Mouse (Mus musculus) retina, postnatal 1 day (tissue): Measurements from ENCODE around the gene Gm11127.
A peak's percentile ranks its signal among the peaks of the same experiment; 100 is the strongest.
"Not testable (repeated sequence)": the region's sequence is repeated elsewhere in the genome, so short reads cannot be mapped to it uniquely, and the experiment has no call there.

Experiments
- DNase-seq: peaks from one replicate; pipeline ENCODE4 v3.0.0-alpha.2; 2012

Gene Gm11127

DNA sequence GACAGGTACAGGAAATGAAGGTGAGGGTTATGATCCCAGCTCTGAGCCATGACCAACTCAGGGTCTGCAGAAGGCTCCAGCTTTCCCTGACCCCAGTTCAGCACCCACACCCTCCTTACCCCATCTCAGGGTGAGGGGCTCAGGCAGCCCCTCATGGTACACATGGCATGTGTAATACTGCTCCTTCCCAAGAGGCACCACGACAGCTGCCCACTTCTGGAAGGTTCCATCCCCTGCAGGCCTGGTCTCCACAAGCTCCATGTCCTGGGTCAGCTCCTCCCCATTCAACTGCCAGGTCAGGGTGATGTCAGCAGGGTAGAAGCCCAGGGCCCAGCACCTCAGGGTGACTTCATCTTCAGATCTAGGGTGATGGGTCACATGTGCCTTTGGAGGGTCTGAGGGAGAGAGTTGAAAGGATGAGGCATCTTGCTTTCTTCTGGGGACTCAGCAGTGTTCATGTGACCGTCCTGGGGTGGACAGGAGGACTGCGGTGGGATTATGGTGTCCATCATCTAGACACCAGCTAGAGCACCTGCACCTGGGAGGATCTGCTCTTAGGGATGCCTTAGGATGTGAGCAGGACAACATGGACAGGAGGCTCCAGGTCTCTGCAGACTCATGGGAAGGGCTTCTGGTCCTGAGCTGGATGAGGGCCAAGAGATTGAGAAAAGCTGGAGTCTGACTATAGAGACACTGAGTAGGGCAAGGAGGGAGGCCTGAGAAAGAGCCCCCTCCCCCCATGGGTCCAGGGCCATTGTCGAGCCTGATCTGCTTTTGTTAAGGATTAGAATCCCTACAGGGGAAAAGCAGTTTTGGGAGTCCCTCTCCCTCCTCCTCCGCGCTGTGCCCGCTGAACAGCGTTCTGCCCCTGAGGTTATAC is 27.2 kb downstream of the Gm11127 start:
- DNase-seq, result peak; percentile 28

GRCm38 (mm10) chr17:36030046-36030702 is 28.0 kb downstream of the Gm11127 start:
- not testable (repeated sequence) for DNase-seq

GRCm38 (mm10) chr17:36028879-36029619 is 29.1 kb downstream of the Gm11127 start:
- DNase-seq, result no peak

DNA sequence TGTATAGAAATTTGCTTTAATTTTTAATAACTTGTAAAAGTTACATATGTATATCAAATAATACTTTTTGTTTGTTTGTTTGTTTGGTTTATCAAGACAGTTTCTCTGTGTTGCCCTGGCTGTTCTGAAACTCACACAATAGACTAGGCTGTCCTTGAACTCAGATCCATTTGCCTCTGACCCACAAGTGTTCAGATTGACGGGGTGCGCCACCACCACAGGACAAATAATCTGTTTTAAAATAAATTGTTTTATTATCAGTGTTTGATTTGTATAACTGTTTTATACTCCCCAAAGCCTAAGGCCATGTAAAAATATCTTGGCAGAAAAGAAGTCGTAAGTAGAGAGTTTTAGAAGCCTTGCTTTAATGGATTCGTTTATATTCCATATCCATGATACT is 30.5 kb downstream of the Gm11127 start:
- no peak for DNase-seq

GRCm38 (mm10) chr17:36025901-36026300 is 32.3 kb downstream of the Gm11127 start:
- DNase-seq, result no peak

DNA sequence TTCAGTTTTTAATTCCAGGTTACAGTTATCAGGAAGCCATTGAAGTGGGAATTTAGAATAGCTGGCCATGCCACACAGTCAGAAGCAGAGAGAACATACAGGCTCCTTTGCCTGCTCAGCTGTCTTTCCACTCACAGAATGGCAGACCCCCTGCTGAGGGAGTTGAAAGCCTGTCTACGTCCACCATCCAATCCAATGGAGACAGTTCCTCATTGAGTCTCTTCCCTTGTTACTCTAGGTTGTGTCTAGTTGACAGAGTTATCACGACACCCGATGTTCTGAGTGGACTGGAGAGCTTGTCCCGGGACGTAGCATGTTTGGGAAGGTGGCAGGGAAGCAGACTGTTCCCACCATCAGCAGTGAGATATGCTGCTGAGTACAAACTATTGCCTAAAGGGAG is 33.0 kb downstream of the Gm11127 start:
- peak; percentile 25 for DNase-seq

DNA sequence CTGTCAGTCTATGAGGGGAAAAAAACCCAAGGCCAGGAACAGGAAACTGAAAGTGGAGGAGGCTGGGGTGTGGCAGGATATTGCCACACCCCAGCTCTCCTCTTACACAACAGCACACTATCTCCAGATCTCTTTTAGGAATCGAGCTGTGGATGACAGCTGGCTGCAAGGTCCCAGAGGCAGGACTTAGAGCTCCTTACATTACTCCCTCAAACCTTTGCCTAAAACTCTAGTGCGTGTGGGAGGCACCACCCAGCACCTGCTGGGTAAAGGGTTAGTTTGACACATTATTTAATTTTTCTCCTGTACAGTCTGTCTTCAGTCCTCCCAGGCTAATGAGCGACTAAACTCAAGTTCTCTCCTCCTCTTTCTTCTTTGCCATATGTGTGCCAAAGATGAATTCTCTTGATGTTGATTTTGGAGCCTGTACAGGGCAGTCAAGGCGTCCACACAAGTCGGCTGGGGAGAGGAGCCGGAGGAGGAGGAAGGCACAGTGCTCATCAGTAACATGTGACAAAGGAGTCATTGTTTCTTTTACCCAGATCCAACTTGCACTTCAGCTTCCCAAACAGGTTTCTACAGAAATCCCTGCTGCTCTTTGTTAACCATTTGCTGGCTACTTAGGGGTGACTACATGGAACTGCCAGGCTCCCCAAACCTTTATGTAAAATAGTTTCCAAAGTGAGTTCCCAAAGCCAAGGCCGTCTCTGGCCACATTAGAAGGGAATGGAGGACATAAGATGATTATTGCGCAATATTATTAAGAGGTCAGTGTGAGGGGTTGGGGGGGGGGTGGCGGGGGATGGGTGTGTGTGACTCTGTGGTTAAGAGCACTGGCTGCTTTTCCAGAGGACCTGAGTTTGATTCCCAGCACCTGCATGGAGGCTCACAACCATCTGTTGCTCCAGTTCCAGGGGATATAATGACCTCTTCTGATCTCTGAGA is 34.2 kb downstream of the Gm11127 start:
- DNase-seq, result no peak

- DNase-seq, result no peak
Measured at GRCm38 (mm10) chr17:36022922-36023321, 35.2 kb downstream of the Gm11127 start.

GRCm38 (mm10) chr17:36022098-36022497 is 36.1 kb downstream of the Gm11127 start:
- no peak for DNase-seq

- DNase-seq, result no peak
Measured at GRCm38 (mm10) chr17:36021309-36021708, 36.9 kb downstream of the Gm11127 start.

DNA sequence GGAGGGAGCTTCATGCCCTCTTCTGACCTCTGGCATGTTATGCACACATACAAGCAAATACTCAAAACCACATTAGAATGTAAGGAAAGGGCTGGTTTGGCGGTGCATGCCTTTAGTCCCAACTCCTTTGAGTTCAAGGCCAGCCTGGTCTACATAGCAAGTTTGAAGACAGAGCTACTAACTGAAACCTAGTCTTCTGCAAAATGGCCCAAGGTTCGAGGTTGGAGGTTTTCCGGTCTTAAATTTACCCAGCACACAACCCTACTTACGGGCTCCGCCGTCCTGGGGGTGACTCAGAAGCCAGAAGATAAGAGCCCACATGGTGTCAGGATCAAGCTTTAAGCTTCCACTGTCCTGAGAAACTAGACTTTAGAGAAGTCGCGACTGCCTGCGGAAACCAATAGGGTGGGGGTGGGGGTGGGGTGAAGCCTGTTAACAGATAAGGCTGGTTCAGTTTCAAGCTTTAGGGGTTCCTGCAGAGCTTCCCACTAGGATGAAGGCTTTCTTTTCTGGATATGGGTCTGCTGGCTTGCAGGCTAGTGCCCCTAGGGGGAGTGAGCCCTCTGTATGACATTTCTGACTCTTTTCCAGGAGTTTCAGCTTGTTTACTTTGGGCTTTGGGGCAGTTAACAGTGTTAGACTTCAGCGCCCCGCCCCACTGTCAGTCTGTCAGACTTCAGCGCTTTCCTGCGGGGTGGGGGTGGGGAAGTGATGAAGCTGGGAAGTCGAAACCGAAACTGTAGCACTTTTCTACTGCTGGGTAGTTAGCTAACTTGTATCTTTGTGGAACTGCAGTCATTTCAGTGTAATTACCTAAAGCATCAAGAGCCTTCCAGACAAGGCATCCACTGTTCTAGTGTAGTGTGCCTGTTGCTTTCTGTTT is 37.7 kb downstream of the Gm11127 start, which contains the start of gene H2-T24:
TSS of gene H2-T24 (minus strand) at position 370 of the 883 bp plus-strand sequence.
- no peak for DNase-seq

GRCm38 (mm10) chr17:36019519-36019918 is 38.7 kb downstream of the Gm11127 start:
- DNase-seq, result no peak

DNA sequence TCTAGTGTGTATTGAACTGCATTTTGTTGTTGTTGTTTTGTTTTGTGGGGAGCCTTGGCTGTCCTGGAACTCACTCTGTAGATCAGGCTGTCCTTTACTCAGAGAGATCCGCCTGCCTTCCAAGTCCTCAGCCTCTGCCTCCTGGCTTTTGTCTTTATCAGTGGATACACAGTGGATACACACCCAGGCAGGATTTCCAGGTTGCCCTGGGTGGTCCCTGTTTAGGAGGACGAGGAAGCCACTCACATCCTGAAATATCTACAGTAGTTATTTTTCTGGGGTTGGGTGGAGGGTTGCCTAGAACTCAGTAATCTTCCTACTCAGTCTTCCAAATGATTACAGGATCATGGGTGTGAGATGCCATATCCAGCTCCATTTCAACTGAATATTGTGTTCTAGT is 39.2 kb downstream of the Gm11127 start:
- no peak for DNase-seq

- DNase-seq, result no peak
Measured at GRCm38 (mm10) chr17:36017046-36017445, 41.1 kb downstream of the Gm11127 start.

DNA sequence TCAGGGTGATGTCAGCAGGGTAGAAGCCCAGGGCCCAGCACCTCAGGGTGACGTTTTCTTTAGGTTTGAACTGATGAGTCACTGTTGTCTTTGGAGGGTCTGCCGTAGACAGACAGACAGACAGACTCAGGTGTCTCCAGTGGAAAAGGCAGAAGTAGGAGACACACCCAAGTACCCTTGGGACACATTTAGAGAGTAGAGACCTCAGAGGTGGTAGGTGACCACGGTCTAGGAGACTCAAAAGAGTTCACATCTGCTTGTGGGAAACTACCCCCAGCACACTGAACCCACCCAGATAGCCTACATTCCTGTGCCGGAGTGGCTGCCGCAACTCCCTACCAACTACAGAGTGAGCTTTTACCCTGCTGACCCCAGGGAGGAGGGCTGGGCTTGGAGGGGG is 43.2 kb downstream of the Gm11127 start:
- DNase-seq, result no peak
